Mouse (Mus musculus) ES-E14 (cell line): ENCODE results near the gene Padi3. TPM values are rescaled to one million over a fixed set of nuclear protein-coding genes. Genes with fewer than 3 reads are reported as not detected.

ENCODE experiments used
- DNase-seq: peaks from one replicate; pipeline ENCODE4 v3.0.0-alpha.2; 2013; ENCODE audit warnings: low read depth, low spot score
- H3K27ac ChIP-seq: 2 replicates; pipeline ENCODE4 v1.5.1; 2012; ENCODE audit warnings: low read depth, mild to moderate bottlenecking, low read length, moderate library complexity, mixed read lengths; ENCODE audit not compliant: poor library complexity, insufficient read depth, severe bottlenecking
- H3K36me3 ChIP-seq: 2 replicates; pipeline ENCODE4 v1.6.1; 2012; ENCODE audit warnings: mild to moderate bottlenecking, low read length, moderate library complexity, mixed read lengths; ENCODE audit not compliant: control insufficient read depth, poor library complexity, insufficient read depth, severe bottlenecking
- H3K4me1 ChIP-seq, 2 experiments: fragments of 150-350 bp in 1 of 2; sonication (generic) in 1 of 2; 2 replicates each; pipeline ENCODE4 v1.6.1; 2012; ENCODE audit warnings: low read length in 2 of 2, mild to moderate bottlenecking in 1 of 2, mixed read lengths in 1 of 2; ENCODE audit not compliant: control insufficient read depth in 2 of 2, insufficient read depth in 2 of 2, poor library complexity in 1 of 2
- H3K4me3 ChIP-seq, 2 experiments: fragments of 150-350 bp in 1 of 2; sonication (generic) in 1 of 2; 2 replicates each; pipeline ENCODE4 v1.5.1; 2012; ENCODE audit warnings: low read length in 2 of 2, low read depth in 1 of 2, mild to moderate bottlenecking in 1 of 2, mixed read lengths in 1 of 2; ENCODE audit not compliant: insufficient read depth in 1 of 2, poor library complexity in 1 of 2, severe bottlenecking in 1 of 2
- H3K9ac ChIP-seq: 2 replicates; pipeline ENCODE4 v1.6.1; 2012; ENCODE audit warnings: low read depth, mild to moderate bottlenecking, low read length, mixed read lengths; ENCODE audit not compliant: poor library complexity, insufficient read depth, severe bottlenecking
- H3K9me3 ChIP-seq: fragments of 150-350 bp; sonication (generic); 2 replicates; pipeline ENCODE4 v1.6.1; 2012; ENCODE audit warnings: low read depth, mild to moderate bottlenecking, low read length; ENCODE audit not compliant: control insufficient read depth, insufficient read depth
- CHD2 ChIP-seq: IDR thresholded peaks from 2 replicates; pipeline ENCODE4 v1.6.1; 2014; ENCODE audit warnings: mild to moderate bottlenecking, low read depth, low read length, inconsistent platforms
- HCFC1 ChIP-seq: IDR thresholded peaks from 2 replicates; pipeline ENCODE4 v1.6.1; 2012; ENCODE audit warnings: low read length, inconsistent platforms, borderline replicate concordance; ENCODE audit not compliant: insufficient read depth
- MAFK ChIP-seq: IDR thresholded peaks from 2 replicates; pipeline ENCODE4 v1.6.1; 2014; ENCODE audit warnings: mild to moderate bottlenecking, low read depth, low read length, inconsistent platforms; ENCODE audit not compliant: insufficient read depth
- ZC3H11A ChIP-seq: IDR thresholded peaks from 2 replicates; pipeline ENCODE4 v1.6.1; 2012; ENCODE audit warnings: low read depth, mild to moderate bottlenecking, inconsistent platforms, low read length, borderline replicate concordance
- ZNF384 ChIP-seq: IDR thresholded peaks from 2 replicates; pipeline ENCODE4 v1.6.1; 2012; ENCODE audit warnings: low read depth, low read length, inconsistent platforms
- in situ Hi-C, 2 experiments: fragments of 600-800 bp; cut with MboI; formaldehyde crosslinking; loops; one replicate each; pipeline ENCODE4 v1.15.1; 2025; ENCODE audit warnings: low sequenced_read_pairs in 2 of 2, inconsistent platforms in 1 of 2; ENCODE audit not compliant: unreplicated experiment in 2 of 2
- total RNA-seq: library from RNA; depleted of rRNA; stranded (reverse); fragments of 300-350 nt; gene quantifications from 2 replicates; pipeline ENCODE4 v1.2.3, GENCODE M21; 2012; rRNA removed

Padi3 gene
- total RNA-seq, 1 experiment: 1.2 TPM

- Histone ChIP-seq H3K27ac (no peak overlapping the region), H3K4me3 (no peak overlapping the region), H3K9ac (no peak overlapping the region), H3K4me1 (no peaks in the 10 kb centered on the region), H3K9me3 (no peaks in the 10 kb centered on the region), H3K36me3 (no peaks in the 10 kb centered on the region)
- no peak for TF ChIP-seq CHD2
- peak; percentile 69; the same call in 1 of the 2 replicates for TF ChIP-seq ZC3H11A
- no peak for TF ChIP-seq MAFK
- no peak for TF ChIP-seq ZNF384
- TF ChIP-seq HCFC1: no peak
- in situ Hi-C loops: no loop called here
- DNase-seq: peak; percentile 53
These were observed 65.8 kb downstream of the Padi3 start for GRCm38 (mm10) chr4:140744654-140745053.

- Histone ChIP-seq H3K9me3 (no peaks in the 10 kb centered on the region), H3K4me1 (no peaks in the 10 kb centered on the region), H3K36me3 (no peaks in the 10 kb centered on the region), H3K4me3 (no peak overlapping the region), H3K27ac (no peak overlapping the region), H3K9ac (no peak overlapping the region)
- in situ Hi-C loops: no loop called here
- DNase-seq: no peak
- TF ChIP-seq CHD2: no peak
- TF ChIP-seq HCFC1: no peak
- TF ChIP-seq MAFK: no peak
- no peak for TF ChIP-seq ZNF384
- no peak for TF ChIP-seq ZC3H11A
These were observed 67.4 kb downstream of the Padi3 start for GRCm38 (mm10) chr4:140743086-140743485.

DNA sequence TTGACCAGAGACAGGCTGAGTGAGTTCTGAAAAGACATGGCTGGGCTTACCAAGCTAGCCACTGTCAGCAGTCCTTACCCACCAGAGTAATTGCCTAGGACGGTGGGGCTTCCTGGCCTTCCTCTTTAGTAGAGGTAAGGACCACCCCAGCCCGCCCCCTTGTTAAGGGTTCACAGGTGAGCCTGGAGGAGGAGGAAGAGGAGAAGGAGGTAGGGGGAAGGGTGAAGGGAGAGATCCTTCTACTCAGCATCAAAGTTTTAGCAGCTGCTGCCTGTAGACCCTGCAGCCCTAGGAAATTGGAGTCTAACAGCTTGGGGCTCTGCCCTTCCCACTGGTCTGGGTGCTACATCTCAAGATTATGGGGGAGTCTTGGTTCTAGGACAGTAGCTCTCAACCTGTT, 67.9 kb downstream of the Padi3 start, which contains the start of gene Padi6:
Gene Padi6, minus strand, starts transcription at position 101 of the 400 bp plus-strand sequence.
- TF ChIP-seq CHD2 (no peak), MAFK (no peak), ZNF384 (no peak), HCFC1 (no peak), ZC3H11A (no peak)
- DNase-seq: no peak
- Histone ChIP-seq H3K27ac (no peak within 1 kb of the TSS), H3K4me3 (no peak within 1 kb of the TSS), H3K9me3 (no peaks in the 10 kb centered on the region), H3K4me1 (no peaks in the 10 kb centered on the region), H3K36me3 (no peaks in the 10 kb centered on the region), H3K9ac (no peak within 1 kb of the TSS)
- in situ Hi-C loops: no loop called here

GRCm38 (mm10) chr4:140741401-140741800, 69.0 kb downstream of the Padi3 start:
- H3K9ac ChIP-seq: no peak overlapping the region
- no peaks in the 10 kb centered on the region for H3K4me1 ChIP-seq
- no peak for DNase-seq
- H3K27ac ChIP-seq: no peak overlapping the region
- no peaks in the 10 kb centered on the region for H3K36me3 ChIP-seq
- no peaks in the 10 kb centered on the region for H3K9me3 ChIP-seq
- in situ Hi-C loops: no loop called here
- no peak overlapping the region for H3K4me3 ChIP-seq
- TF ChIP-seq ZC3H11A (no peak), ZNF384 (no peak), CHD2 (no peak), MAFK (no peak), HCFC1 (no peak)

DNA sequence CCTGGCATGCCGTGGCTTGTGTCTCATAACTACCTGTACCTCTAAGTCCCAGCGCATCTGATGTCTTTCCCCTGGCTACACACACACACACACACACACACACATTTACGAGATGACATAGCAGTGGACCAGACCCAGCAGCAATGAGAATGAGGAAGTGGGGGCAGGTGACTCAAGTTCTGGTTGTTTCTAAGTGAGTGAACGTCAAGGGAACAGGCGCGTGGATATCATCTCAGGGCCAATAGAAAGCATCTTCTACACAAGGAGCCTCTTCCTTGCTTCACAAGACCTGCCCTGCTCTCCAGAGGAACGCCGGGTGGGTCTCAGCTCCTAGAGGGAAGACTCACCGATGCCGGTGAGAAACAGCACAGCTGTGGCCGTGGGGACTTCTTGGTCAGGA, 69.8 kb downstream of the Padi3 start:
- no peak for DNase-seq
- Histone ChIP-seq H3K4me3 (no peak overlapping the region), H3K27ac (no peak overlapping the region), H3K4me1 (no peaks in the 10 kb centered on the region), H3K9ac (no peak overlapping the region), H3K36me3 (no peaks in the 10 kb centered on the region), H3K9me3 (no peaks in the 10 kb centered on the region)
- TF ChIP-seq ZC3H11A: no peak
- in situ Hi-C loops: no loop called here

Other genes starting within 250 kb of the Padi3 start
- 14.8 and 20.0 TPM in 2 replicates for gene Arhgef10l, start 144.6 kb downstream of the Padi3 start, total RNA-seq
- 250 and 322 TPM in 2 replicates for gene Rcc2, start 110.1 kb downstream of the Padi3 start, total RNA-seq
- gene Padi6, start 68.0 kb downstream of the Padi3 start, total RNA-seq: 0.09 and 0.21 TPM in 2 replicates
- gene Padi4, start 36.4 kb downstream of the Padi3 start, total RNA-seq: 1.7 and 2.1 TPM in 2 replicates
- 0.09 and 0.16 TPM in 2 replicates for gene Padi1, start 35.1 kb upstream of the Padi3 start, total RNA-seq
- gene Padi2, start 95.7 kb upstream of the Padi3 start, total RNA-seq: 0.94 and 1.7 TPM in 2 replicates
- gene Sdhb, start 150.6 kb upstream of the Padi3 start, total RNA-seq: 133 and 135 TPM in 2 replicates
- 31.1 and 48.9 TPM in 2 replicates for gene Atp13a2, start 176.2 kb upstream of the Padi3 start, total RNA-seq
- gene Mfap2, start 199.8 kb upstream of the Padi3 start, total RNA-seq: 1.4 and 1.5 TPM in 2 replicates
- gene Crocc, start 249.9 kb upstream of the Padi3 start, total RNA-seq: 15.2 and 33.2 TPM in 2 replicates